Mouse (Mus musculus) heart, embryonic 11.5 days (tissue): Measurements from ENCODE around the gene Nrk. TPM values are rescaled to one million over a fixed set of nuclear protein-coding genes. Genes with fewer than 3 reads are reported as not detected.

Experiments used
- ATAC-seq: fragments of 200-750 bp; cut with Nextera tagmentation; replicated peaks from 2 replicates; pipeline ENCODE4 v1.8.0; 2017; ENCODE audit warnings: moderate library complexity; ENCODE audit not compliant: insufficient number of reproducible peaks, low FRiP score, low TSS enrichment
- H3K27ac ChIP-seq: fragments of 300-500 bp; sonication (generic); 2 replicates; pipeline ENCODE4 v1.5.1; 2014; ENCODE audit warnings: mild to moderate bottlenecking, low read depth, low read length
- H3K27me3 ChIP-seq: fragments of 300-500 bp; sonication (generic); 2 replicates; pipeline ENCODE4 v1.6.1; 2014; ENCODE audit warnings: mild to moderate bottlenecking, low read length, mixed read lengths; ENCODE audit not compliant: control insufficient read depth, insufficient read depth
- H3K36me3 ChIP-seq: fragments of 300-500 bp; sonication (generic); 2 replicates; pipeline ENCODE4 v1.6.1; 2014; ENCODE audit warnings: mild to moderate bottlenecking, low read length, moderate library complexity, mixed read lengths; ENCODE audit not compliant: control insufficient read depth, insufficient read depth
- H3K4me1 ChIP-seq: fragments of 300-500 bp; sonication (generic); 2 replicates; pipeline ENCODE4 v1.6.1; 2014; ENCODE audit warnings: low read length; ENCODE audit not compliant: control insufficient read depth, insufficient read depth
- H3K4me2 ChIP-seq: fragments of 300-500 bp; sonication (generic); 2 replicates; pipeline ENCODE4 v1.6.1; 2014; ENCODE audit warnings: mild to moderate bottlenecking, moderate library complexity
- H3K4me3 ChIP-seq: fragments of 300-500 bp; sonication (generic); 2 replicates; pipeline ENCODE4 v1.5.1; 2014; ENCODE audit warnings: low read depth, low read length
- H3K9ac ChIP-seq: fragments of 300-500 bp; sonication (generic); 2 replicates; pipeline ENCODE4 v1.6.1; 2014; ENCODE audit warnings: mild to moderate bottlenecking, low read depth, low read length, moderate library complexity
- H3K9me3 ChIP-seq: fragments of 300-500 bp; sonication (generic); replicated peaks from 2 replicates; pipeline ENCODE4 v1.6.1; 2016; ENCODE audit warnings: low read length; ENCODE audit not compliant: control insufficient read depth
- WGBS: fragments of 180-500 bp; shearing (Covaris S2); extraction: QIAGEN DNeasy Blood & Tissue Kit; methylation state at CpG from one replicate; pipeline ENCODE4 v1.1.7; 2014; ENCODE audit not compliant: insufficient replicate concordance; 5-methylcytosine and 5-hydroxymethylcytosine counted together
- polyA plus RNA-seq: library from polyadenylated mRNA; unstranded; fragments of >200 nt; fragmentation: Nextera tagmentation; extraction: Ambion mirVana; gene quantifications from 2 replicates; pipeline ENCODE4 v1.2.1, GENCODE M21; 2014

The Nrk gene
- polyA plus RNA-seq, 1 experiment from 2014 or later, result 47.2 TPM

DNA sequence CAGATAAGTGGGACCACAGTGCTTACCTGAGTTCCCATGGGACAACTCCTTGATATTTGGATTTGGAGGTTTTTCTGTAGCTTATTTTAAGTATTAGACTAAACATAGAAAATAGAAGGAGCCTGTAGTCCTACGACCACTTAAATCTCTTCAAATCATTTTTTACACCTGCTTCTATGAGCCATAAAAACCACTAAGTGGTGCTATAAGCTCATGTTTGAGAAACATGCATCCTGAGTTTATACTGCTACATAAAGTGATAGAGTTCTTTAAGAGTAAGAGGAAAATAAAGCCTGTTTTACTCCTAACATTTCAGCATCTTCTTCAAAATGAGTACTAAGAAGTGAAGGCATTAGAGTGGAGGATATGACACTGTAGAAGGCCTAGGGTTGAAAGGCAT is 102.3 kb downstream of the Nrk start:
- no peak for ATAC-seq
- no peak overlapping the region for H3K4me2 ChIP-seq
- no peaks in the 10 kb centered on the region for H3K36me3 ChIP-seq
- H3K9me3 ChIP-seq, result no peaks in the 10 kb centered on the region
- WGBS, result 42% methylated on average over 1 of the region's 1 CpGs
- no peaks in the 10 kb centered on the region for H3K4me1 ChIP-seq
- no peak overlapping the region for H3K4me3 ChIP-seq
- no peak overlapping the region for H3K9ac ChIP-seq
- H3K27me3 ChIP-seq, result no peaks in the 10 kb centered on the region
- no peak overlapping the region for H3K27ac ChIP-seq

GRCm38 (mm10) chrX:139026532-139027097 is 112.4 kb downstream of the Nrk start:
- Histone ChIP-seq H3K27ac (no peak overlapping the region), H3K9me3 (no peaks in the 10 kb centered on the region), H3K4me2 (no peak overlapping the region), H3K27me3 (no peaks in the 10 kb centered on the region), H3K36me3 (no peaks in the 10 kb centered on the region), H3K9ac (no peak overlapping the region), H3K4me3 (no peak overlapping the region), H3K4me1 (no peaks in the 10 kb centered on the region; the same call in 1 of the 2 replicates)
- ATAC-seq, result no peak
- 57% methylated on average over 3 of the region's 3 CpGs for WGBS

DNA sequence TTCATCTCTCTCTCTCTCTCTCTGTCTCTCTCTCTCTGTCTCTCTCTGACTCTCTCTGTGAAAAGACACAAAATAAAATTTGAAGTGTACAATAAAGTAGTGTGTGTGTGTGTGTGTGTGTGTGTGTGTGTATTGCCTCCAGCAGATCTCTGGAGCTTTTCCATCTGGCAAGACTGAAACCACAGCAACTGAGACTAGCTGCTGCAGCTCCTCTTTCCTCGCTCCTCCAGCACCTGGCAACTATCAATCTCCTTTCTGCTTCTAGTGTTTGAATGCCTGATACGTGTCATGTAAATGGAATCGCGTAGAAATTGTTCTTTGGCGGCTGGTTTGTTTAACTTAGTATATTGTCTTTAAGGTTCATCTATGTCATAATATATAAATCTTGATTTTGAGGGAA is 113.1 kb downstream of the Nrk start:
- 43% methylated on average over 5 of the region's 5 CpGs for WGBS

DNA sequence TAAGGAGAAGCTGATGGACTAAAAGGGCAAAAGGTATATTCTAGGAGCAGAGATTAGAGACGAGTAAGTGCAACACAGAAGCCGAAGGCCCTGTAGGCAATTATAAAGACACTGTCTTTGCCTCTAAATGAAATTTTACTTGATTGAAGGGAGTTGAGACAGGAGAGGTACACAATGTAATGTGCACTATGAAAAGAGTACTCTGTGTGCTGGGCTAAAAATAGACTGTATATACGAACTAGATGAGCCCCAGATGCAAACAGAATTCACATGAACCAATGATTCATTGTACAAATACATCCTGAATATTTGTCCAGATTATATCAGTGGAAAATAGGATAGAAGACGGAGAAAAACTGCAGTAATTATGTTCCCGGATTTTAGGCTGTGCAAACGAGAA is 113.7 kb downstream of the Nrk start:
- Histone ChIP-seq H3K9me3 (no peaks in the 10 kb centered on the region), H3K36me3 (no peaks in the 10 kb centered on the region)
- 63% methylated on average over 6 of the region's 6 CpGs for WGBS

More for the DNA sequence above, 113.1 kb downstream of the Nrk start:
- H3K36me3 ChIP-seq, result no peaks in the 10 kb centered on the region
- H3K27ac ChIP-seq, result no peak overlapping the region
- H3K9me3 ChIP-seq, result no peaks in the 10 kb centered on the region
- no peak overlapping the region for H3K4me3 ChIP-seq
- no peaks in the 10 kb centered on the region; the same call in 1 of the 2 replicates for H3K4me1 ChIP-seq
- no peak overlapping the region for H3K4me2 ChIP-seq
- H3K27me3 ChIP-seq, result no peaks in the 10 kb centered on the region
- no peak for ATAC-seq
- H3K9ac ChIP-seq, result no peak overlapping the region

GRCm38 (mm10) chrX:139037666-139038065 is 123.4 kb downstream of the Nrk start:
- ATAC-seq, result no peak
- Histone ChIP-seq H3K9ac (no peak overlapping the region), H3K27me3 (no peaks in the 10 kb centered on the region), H3K27ac (no peak overlapping the region), H3K36me3 (no peaks in the 10 kb centered on the region), H3K4me3 (no peak overlapping the region), H3K4me2 (no peak overlapping the region), H3K9me3 (no peaks in the 10 kb centered on the region), H3K4me1 (no peaks in the 10 kb centered on the region)
- WGBS, result 80% methylated on average over 1 of the region's 1 CpGs

More for the DNA sequence above, 113.7 kb downstream of the Nrk start:
- Histone ChIP-seq H3K27me3 (no peaks in the 10 kb centered on the region), H3K9ac (no peak overlapping the region), H3K4me3 (no peak overlapping the region), H3K4me2 (no peak overlapping the region), H3K27ac (no peak overlapping the region), H3K4me1 (no peaks in the 10 kb centered on the region; the same call in 1 of the 2 replicates)
- no peak for ATAC-seq

DNA sequence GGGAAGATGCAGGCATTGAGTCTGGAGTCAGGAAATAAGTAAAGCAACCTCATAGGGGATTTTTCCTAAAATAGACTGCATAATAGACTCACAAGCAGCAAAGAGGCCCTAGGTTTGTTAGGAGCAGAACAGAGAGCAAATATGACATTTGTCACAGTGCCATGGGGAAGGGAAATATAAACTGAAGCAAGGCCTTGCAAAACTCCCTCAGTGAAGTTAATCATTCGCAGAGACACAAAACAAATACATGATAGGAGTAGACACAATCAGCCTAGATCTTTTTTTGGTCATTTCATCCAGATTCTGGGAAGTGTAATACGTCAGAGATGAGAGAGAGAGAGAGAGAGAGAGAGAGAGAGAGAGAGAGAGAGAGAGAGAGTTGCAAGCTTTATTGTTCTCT is 125.1 kb downstream of the Nrk start:
- Histone ChIP-seq H3K4me1 (no peaks in the 10 kb centered on the region), H3K9me3 (no peaks in the 10 kb centered on the region), H3K4me3 (no peak overlapping the region), H3K27me3 (no peaks in the 10 kb centered on the region), H3K36me3 (no peaks in the 10 kb centered on the region), H3K27ac (no peak overlapping the region), H3K4me2 (no peak overlapping the region), H3K9ac (no peak overlapping the region)
- WGBS, result 77% methylated on average over 2 of the region's 2 CpGs
- no peak for ATAC-seq

DNA sequence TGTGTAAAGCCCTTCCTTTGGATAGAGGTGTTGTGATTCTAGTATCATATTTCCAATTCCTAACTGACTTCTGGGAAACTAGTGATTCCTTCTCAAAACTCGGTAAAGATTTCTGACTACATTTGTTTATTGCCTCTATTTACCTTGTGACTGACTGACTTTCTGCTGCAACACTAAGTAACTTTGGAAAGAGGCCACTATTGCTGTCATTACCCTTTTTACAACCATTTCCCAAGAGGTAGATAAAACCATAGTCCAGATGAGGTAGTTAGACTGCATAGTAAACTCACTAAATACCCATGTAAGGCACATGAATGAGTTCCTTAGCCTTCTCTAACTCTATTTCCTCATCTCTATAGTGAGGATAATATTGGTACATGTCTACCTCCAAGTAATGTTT is 126.9 kb downstream of the Nrk start:
- no peaks in the 10 kb centered on the region for H3K27me3 ChIP-seq
- no peak for ATAC-seq
- H3K4me1 ChIP-seq, result no peaks in the 10 kb centered on the region
- no peak overlapping the region for H3K4me3 ChIP-seq
- no peaks in the 10 kb centered on the region for H3K9me3 ChIP-seq
- H3K27ac ChIP-seq, result no peak overlapping the region
- WGBS, result 73% methylated on average over 1 of the region's 1 CpGs
- H3K36me3 ChIP-seq, result no peaks in the 10 kb centered on the region
- H3K9ac ChIP-seq, result no peak overlapping the region
- H3K4me2 ChIP-seq, result no peak overlapping the region

GRCm38 (mm10) chrX:139051976-139052375 is 137.7 kb downstream of the Nrk start:
- H3K4me3 ChIP-seq, result no peak overlapping the region
- H3K27me3 ChIP-seq, result no peaks in the 10 kb centered on the region
- H3K27ac ChIP-seq, result no peak overlapping the region
- no peak overlapping the region for H3K4me2 ChIP-seq
- no peak for ATAC-seq
- WGBS, result 54% methylated on average over 1 of the region's 1 CpGs
- H3K4me1 ChIP-seq, result no peaks in the 10 kb centered on the region
- no peak overlapping the region for H3K9ac ChIP-seq
- no peaks in the 10 kb centered on the region for H3K9me3 ChIP-seq
- H3K36me3 ChIP-seq, result no peaks in the 10 kb centered on the region

DNA sequence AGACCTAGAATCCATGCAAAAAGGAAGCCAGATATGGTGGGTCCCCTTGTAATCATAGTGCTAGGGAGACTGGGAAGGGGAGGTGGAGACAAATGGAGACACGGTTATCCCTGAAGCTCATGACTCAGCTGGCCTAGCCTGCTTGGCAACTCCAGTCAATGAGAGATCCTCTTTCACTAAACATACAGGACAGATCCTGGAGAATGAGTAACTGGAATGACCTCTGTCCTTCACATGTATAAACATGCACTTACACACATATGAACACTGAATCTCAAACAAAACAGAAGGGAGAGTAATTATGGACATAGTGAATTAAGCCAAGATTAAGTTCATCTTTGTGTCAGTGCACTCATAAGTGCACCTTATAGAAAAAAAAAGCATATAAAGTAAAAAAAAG is 138.9 kb downstream of the Nrk start:
- no peaks in the 10 kb centered on the region for H3K27me3 ChIP-seq
- no peak overlapping the region for H3K4me2 ChIP-seq
- H3K36me3 ChIP-seq, result no peaks in the 10 kb centered on the region
- H3K9me3 ChIP-seq, result no peaks in the 10 kb centered on the region
- 61% methylated on average over 1 of the region's 1 CpGs for WGBS
- no peak overlapping the region for H3K4me3 ChIP-seq
- H3K9ac ChIP-seq, result no peak overlapping the region
- ATAC-seq, result no peak
- no peak overlapping the region for H3K27ac ChIP-seq
- H3K4me1 ChIP-seq, result no peaks in the 10 kb centered on the region
